Mouse (Mus musculus) C2C12 (cell line): ENCODE measurements around the gene Fem1a. TPM values are rescaled to one million over a fixed set of nuclear protein-coding genes. Genes with fewer than 3 reads are reported as not detected.

ENCODE experiments used
- H3K27me3 ChIP-seq: one replicate; pipeline ENCODE4 v1.6.1; 2011; ENCODE audit not compliant: control insufficient read depth, insufficient read depth, insufficient read length
- H3K36me3 ChIP-seq: one replicate; pipeline ENCODE4 v1.6.1; 2011; ENCODE audit not compliant: control insufficient read depth, insufficient read depth
- H3K4me3 ChIP-seq: one replicate; pipeline ENCODE4 v1.5.1; 2011; ENCODE audit warnings: mild to moderate bottlenecking, control low read depth; ENCODE audit not compliant: poor library complexity, insufficient read depth, severe bottlenecking
- H3K79me2 ChIP-seq: one replicate; pipeline ENCODE4 v1.6.1; 2011; ENCODE audit not compliant: control insufficient read depth, insufficient read depth
- H3K79me3 ChIP-seq: one replicate; pipeline ENCODE4 v1.6.1; 2011; ENCODE audit warnings: low read depth, control low read depth
- H3ac ChIP-seq: one replicate; pipeline ENCODE3; 2011; ENCODE audit warnings: low read depth; ENCODE audit not compliant: control insufficient read depth, insufficient read length
- CEBPB ChIP-seq: IDR thresholded peaks from one replicate; pipeline ENCODE4 v1.6.1; 2011; ENCODE audit warnings: low read depth, mild to moderate bottlenecking, control low read depth, moderate library complexity
- CTCF ChIP-seq: IDR thresholded peaks from one replicate; pipeline ENCODE4 v1.5.1; 2011; ENCODE audit not compliant: control insufficient read depth, insufficient read depth, insufficient read length
- FOSL1 ChIP-seq: IDR thresholded peaks from one replicate; pipeline ENCODE4 v1.8.0; 2011; ENCODE audit warnings: mild to moderate bottlenecking, low read length; ENCODE audit not compliant: poor library complexity, insufficient read depth, severe bottlenecking
- MAX ChIP-seq: IDR thresholded peaks from one replicate; pipeline ENCODE4 v1.6.1; 2011; ENCODE audit warnings: mild to moderate bottlenecking, control low read depth
- MYOD1 ChIP-seq: IDR thresholded peaks from one replicate; pipeline ENCODE4 v1.6.1; 2011; ENCODE audit warnings: low read depth; ENCODE audit not compliant: control insufficient read depth, insufficient read length
- MYOG ChIP-seq: IDR thresholded peaks from one replicate; pipeline ENCODE4 v1.6.1; 2011; ENCODE audit not compliant: control insufficient read depth, insufficient read length; ENCODE audit errors: extremely low read depth
- USF1 ChIP-seq: IDR thresholded peaks from one replicate; pipeline ENCODE4 v1.6.1; 2011; ENCODE audit warnings: low read depth, mild to moderate bottlenecking, control low read depth, moderate library complexity
- polyA plus RNA-seq: library from polyadenylated mRNA; unstranded; fragments of >200 nt; fragmentation: generic; extraction: Trizol; gene quantifications from one replicate; pipeline ENCODE4 v1.2.1, GENCODE M21; 2012; ENCODE audit warnings: missing spikeins

Fem1a gene
- polyA plus RNA-seq, 1 experiment: 18.1 TPM

DNA sequence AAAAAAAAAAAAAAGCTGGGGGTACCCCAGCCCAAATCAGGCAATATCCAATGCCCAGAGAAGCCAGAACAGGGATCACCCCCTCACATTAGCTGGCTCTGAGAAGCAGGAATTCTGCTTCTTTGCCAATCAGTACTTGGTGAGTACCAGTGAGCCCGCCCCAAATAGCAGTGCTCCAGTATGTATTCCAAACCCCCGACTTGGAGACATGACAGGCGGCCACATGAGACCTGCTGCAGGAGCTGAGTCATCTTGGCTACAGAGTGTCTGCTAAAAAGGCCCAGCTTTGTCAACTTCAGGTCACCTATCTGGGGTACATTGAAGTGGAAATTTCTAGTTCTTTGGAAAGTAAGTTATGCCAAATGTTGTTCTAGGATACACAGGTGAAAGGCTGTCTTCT, 30.0 kb upstream of the Fem1a start:
- no peaks in the 10 kb centered on the region for H3K79me3 ChIP-seq
- TF ChIP-seq MAX (no peak), MYOD1 (no peak), CEBPB (no peak), CTCF (no peak), USF1 (no peak), MYOG (no peak), FOSL1 (no peak)
- H3K4me3 ChIP-seq: no peak overlapping the region
- H3K36me3 ChIP-seq: no peaks in the 10 kb centered on the region
- no peaks in the 10 kb centered on the region for H3K79me2 ChIP-seq
- H3K27me3 ChIP-seq: peaks cover 18% of the 10 kb centered on the region
- no peak overlapping the region for H3ac ChIP-seq

DNA sequence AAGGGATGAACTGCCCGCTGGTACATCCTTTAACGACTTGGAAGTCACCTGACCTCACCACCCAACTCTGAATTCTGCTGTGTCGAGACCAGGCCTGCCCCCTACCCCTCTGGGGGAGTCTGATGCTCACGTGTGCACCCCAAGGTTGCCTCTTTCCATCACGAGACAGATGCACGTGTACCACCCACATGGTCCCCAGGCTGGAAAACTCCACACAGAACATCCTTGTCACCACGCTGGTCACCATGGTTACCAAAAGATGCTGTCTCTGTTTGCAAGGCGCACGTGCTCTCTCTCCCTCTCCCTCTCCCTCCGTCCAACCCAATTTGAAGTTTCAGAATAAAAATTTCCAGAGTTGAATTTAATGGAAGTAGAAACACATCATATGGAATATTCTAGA, 26.7 kb upstream of the Fem1a start:
- no peak overlapping the region for H3ac ChIP-seq

DNA sequence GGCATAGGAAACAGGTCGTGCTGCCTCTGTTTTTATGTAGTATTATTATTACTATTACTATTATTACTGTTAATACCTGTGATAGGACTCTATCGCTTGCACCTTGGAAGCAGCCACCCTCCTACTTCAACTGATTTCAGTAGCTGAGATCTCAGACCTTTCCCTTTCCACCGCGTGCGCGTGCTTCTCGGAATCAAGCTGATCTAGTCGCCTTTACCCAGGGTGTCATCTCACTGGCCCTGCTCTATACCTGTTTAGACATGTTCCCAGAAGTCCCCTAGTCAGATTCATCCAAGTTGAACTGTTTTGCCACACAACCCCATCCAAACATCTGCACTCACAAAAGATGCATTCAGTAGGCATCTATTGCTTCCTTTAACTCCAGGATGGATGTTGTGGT, 23.2 kb upstream of the Fem1a start:
- Histone ChIP-seq H3ac (no peak overlapping the region), H3K4me3 (no peak overlapping the region), H3K79me3 (no peaks in the 10 kb centered on the region), H3K36me3 (no peaks in the 10 kb centered on the region), H3K79me2 (no peaks in the 10 kb centered on the region), H3K27me3 (peaks cover 37% of the 10 kb centered on the region)
- TF ChIP-seq CTCF (no peak), CEBPB (no peak), MYOG (no peak), MAX (no peak)

More for the DNA sequence above, 26.7 kb upstream of the Fem1a start:
- H3K36me3 ChIP-seq: no peaks in the 10 kb centered on the region
- H3K27me3 ChIP-seq: peaks cover 28% of the 10 kb centered on the region
- no peaks in the 10 kb centered on the region for H3K79me3 ChIP-seq
- TF ChIP-seq MAX (no peak), CEBPB (no peak), USF1 (no peak), FOSL1 (no peak), MYOD1 (no peak), MYOG (no peak), CTCF (no peak)
- H3K79me2 ChIP-seq: no peaks in the 10 kb centered on the region
- no peak overlapping the region for H3K4me3 ChIP-seq

DNA sequence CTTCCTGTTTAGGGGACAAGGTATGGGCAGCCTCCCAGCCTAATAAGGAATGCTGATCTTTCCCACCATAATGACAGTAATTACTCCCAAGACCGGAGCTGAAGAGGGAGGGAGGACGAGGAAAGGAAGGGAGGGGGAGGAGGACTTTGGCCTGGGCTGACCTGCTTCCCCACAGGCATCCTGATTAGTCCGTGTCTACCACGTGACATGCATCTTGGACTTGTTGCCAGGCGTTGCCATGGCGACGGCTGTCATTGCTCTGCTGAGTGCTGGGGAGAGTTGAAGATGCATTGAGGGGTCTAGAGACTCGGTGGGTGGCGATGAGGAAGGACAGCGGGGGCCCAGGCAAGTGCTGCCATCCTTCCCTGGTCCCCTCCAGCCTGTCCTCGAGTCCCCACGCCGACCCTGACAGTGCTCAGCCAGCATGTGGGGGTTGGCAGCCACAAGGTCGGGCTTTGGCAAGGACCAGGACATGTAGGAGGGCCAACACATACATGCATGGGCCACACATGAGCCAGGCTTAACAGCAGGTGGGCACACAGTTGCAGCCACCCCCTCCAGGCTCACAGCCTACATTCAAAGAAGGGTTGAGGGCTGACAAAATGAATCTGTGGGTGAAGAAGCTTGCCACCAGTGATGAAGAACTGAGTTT, 22.7 kb upstream of the Fem1a start:
- peak; percentile 66 for TF ChIP-seq USF1
- no peak for TF ChIP-seq MYOG

DNA sequence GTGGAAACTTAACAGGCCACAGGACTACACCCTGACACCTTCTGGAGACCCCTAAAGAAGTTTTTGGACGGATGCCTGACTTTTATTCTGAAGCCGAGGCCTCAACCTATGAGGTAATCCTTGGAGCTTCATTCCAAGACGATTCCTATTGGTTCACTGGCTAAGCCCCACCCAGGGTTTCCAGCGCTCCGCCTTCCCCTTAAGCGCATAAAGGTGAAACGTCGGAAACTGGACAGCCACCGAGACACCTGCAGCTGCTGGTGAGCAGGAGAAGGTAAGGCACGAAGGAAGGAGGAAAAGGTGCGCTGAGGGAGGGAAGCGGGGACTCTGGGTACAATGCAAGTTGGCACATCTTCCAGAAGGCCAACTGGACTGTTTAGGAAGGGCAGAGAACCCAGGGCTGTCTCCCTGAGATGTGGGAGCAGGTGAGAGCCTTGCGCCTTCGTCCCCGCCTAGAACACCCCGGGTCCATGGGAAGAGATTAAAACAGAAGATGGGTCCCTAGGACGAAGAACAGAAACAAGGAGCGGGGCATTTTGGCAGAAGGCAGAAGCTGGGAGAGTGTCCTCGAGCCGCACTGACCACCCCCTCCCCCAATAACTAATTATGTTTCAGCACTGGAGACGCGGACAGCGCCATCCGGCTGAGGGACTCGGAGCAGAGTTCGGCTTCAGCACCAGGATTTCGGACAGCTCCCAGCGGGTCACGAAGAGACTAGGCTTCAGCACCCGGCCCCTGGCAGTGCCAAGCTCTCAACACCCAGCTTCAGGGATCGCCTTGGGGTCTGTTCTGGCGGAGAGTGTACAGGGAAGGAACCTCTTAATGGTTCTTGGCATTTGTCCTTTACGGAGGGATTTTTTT, 14.8 kb upstream of the Fem1a start:
- Histone ChIP-seq H3K36me3 (no peaks in the 10 kb centered on the region), H3K27me3 (peaks cover 28% of the 10 kb centered on the region), H3K79me3 (no peaks in the 10 kb centered on the region), H3ac (no peak overlapping the region), H3K79me2 (no peaks in the 10 kb centered on the region), H3K4me3 (no peak overlapping the region)
- TF ChIP-seq FOSL1 (no peak), MAX (peak; percentile 88)

More for the DNA sequence above, 22.7 kb upstream of the Fem1a start:
- no peak overlapping the region for H3K4me3 ChIP-seq
- no peak overlapping the region for H3ac ChIP-seq
- no peaks in the 10 kb centered on the region for H3K79me3 ChIP-seq
- no peaks in the 10 kb centered on the region for H3K79me2 ChIP-seq
- no peaks in the 10 kb centered on the region for H3K36me3 ChIP-seq
- peaks cover 36% of the 10 kb centered on the region for H3K27me3 ChIP-seq

DNA sequence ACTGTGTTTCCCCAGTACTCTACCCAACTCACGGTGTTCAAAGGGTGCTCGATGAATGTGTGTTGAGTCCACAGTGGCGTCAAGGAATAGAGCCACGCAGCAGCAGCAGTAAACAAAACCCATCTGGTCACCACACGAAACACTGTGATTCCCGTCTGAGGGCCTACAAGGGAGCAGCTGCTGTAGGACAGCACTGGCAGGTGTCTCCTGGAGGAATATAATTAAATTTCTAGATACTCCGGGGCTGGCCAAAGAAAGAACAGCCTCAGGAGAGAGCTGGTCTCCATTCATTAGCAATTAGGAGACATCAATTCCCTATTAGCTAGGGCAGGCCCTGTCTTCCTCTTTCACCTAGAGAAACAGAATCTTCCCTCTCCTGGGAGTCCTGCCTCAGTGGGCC, 11.0 kb upstream of the Fem1a start:
- Histone ChIP-seq H3K36me3 (no peaks in the 10 kb centered on the region), H3K79me3 (no peaks in the 10 kb centered on the region), H3K27me3 (peaks cover 37% of the 10 kb centered on the region), H3ac (no peak overlapping the region), H3K79me2 (no peaks in the 10 kb centered on the region), H3K4me3 (no peak overlapping the region)
- no peak for TF ChIP-seq MAX
